ENCODE assay signal across 12 mouse cellular contexts in genomic region chr9:52148831-52149230, GRCm38 (mm10). TPM values are rescaled to one million over a fixed set of nuclear protein-coding genes. Genes with fewer than 3 reads are reported as not detected.
DNase-seq lines count a peak whose midpoint lies in the region; ATAC-seq lines count a peak whose summit lies in the region.
"Had no signal": no experiment of that assay in that cellular context is flagged by ENCODE, and none has a peak within 500 bp of the region (broad histone marks: within the 10 kb centered on the region; RNA-seq: fewer than 3 reads in every experiment).

No protein-coding gene starts in this region.

- ATAC-seq in hindbrain, embryonic 11.5 days (ENCODE audit: low FRiP score), result peak; percentile 18; the same call in 1 of the 2 replicates
- no peak; the same call in 1 of the 2 replicates for ATAC-seq in midbrain, embryonic 13.5 days
- ATAC-seq in megakaryocyte-erythroid progenitor cell, adult 5-6 weeks (replicated peaks; ENCODE audit: low FRiP score, low TSS enrichment, poor library complexity, severe bottlenecking), result no peak
- ATAC-seq: activated CD4-positive, CD25-positive, alpha-beta regulatory T cell, adult 4 months had no signal

- peak overlapping the region; percentile 76 for H3K27ac ChIP-seq in embryonic facial prominence, embryonic 10.5 days (replicated peaks)
- peak overlapping the region; percentile 85 for H3K27ac ChIP-seq in hindbrain, embryonic 11.5 days (ENCODE audit: low read depth, low read length)
- H3K27ac ChIP-seq in midbrain, embryonic 13.5 days, result peak overlapping the region; percentile 87
- H3K27ac ChIP-seq: liver, embryonic 13.5 days; macrophage had no signal

- DNase-seq in embryo, embryonic 10.5 days (ENCODE audit: low spot score), result peak; percentile 19
- DNase-seq in embryo, embryonic 10 days (ENCODE audit: low spot score), result no peak
- no peak for DNase-seq in embryonic facial prominence, embryonic 10.5 days (ENCODE audit: low spot score)
- no peak for DNase-seq in hindbrain, embryonic 11.5 days (ENCODE audit: low spot score)
- no peak for DNase-seq in thymus, adult 18-20 months
- DNase-seq in cerebellum, postnatal 4 days (ENCODE audit: low spot score in 2 of 2), result no peak
- DNase-seq: liver, embryonic 13.5 days; thymus, adult 2 months had no signal

- peak overlapping the region; percentile 50; the same call in 1 of the 2 replicates for H3K9ac ChIP-seq in hindbrain, embryonic 11.5 days (ENCODE audit: low read depth, low read length)
- H3K9ac ChIP-seq in midbrain, embryonic 13.5 days (replicated peaks), result peak overlapping the region; percentile 69
- H3K9ac ChIP-seq: liver, embryonic 13.5 days had no signal

- no peaks in the 10 kb centered on the region for H3K27me3 ChIP-seq in embryonic facial prominence, embryonic 10.5 days (replicated peaks; ENCODE audit: low read depth, poor library complexity, severe bottlenecking)
- H3K27me3 ChIP-seq in hindbrain, embryonic 11.5 days (ENCODE audit: control insufficient read depth, insufficient read depth, low read length), result no peaks in the 10 kb centered on the region
- no peaks in the 10 kb centered on the region for H3K27me3 ChIP-seq in midbrain, embryonic 13.5 days
- H3K27me3 ChIP-seq: liver, embryonic 13.5 days had no signal

- H3K9me3 ChIP-seq in embryonic facial prominence, embryonic 10.5 days, result no peaks in the 10 kb centered on the region
- no peaks in the 10 kb centered on the region for H3K9me3 ChIP-seq in hindbrain, embryonic 11.5 days (ENCODE audit: control insufficient read depth, low read length)
- H3K9me3 ChIP-seq in midbrain, embryonic 13.5 days, result no peaks in the 10 kb centered on the region
- H3K9me3 ChIP-seq: liver, embryonic 13.5 days had no signal

- H3K4me1 ChIP-seq in embryonic facial prominence, embryonic 10.5 days, result peaks cover 24% of the 10 kb centered on the region
- H3K4me1 ChIP-seq in hindbrain, embryonic 11.5 days (replicated peaks; ENCODE audit: control insufficient read depth, insufficient read depth, low read length), result no peaks in the 10 kb centered on the region; the same call in 1 of the 2 replicates
- peaks cover 75% of the 10 kb centered on the region for H3K4me1 ChIP-seq in midbrain, embryonic 13.5 days (replicated peaks)
- H3K4me1 ChIP-seq: liver, embryonic 13.5 days had no signal

- 80% methylated on average over 4 of the region's 4 CpGs for WGBS in embryonic facial prominence, embryonic 10.5 days
- 48% methylated on average over 4 of the region's 4 CpGs for WGBS in hindbrain, embryonic 11.5 days
- 8% methylated on average over 4 of the region's 4 CpGs for WGBS in midbrain, embryonic 13.5 days

- peaks cover 4% of the 10 kb centered on the region for H3K36me3 ChIP-seq in embryonic facial prominence, embryonic 10.5 days (replicated peaks)
- peaks cover 2% of the 10 kb centered on the region; the same call in 1 of the 2 replicates for H3K36me3 ChIP-seq in hindbrain, embryonic 11.5 days (ENCODE audit: control insufficient read depth, insufficient read depth, low read length)
- peaks cover 5% of the 10 kb centered on the region for H3K36me3 ChIP-seq in midbrain, embryonic 13.5 days
- H3K36me3 ChIP-seq: liver, embryonic 13.5 days had no signal

- peak overlapping the region; percentile 39 for H3K4me2 ChIP-seq in hindbrain, embryonic 11.5 days (replicated peaks; ENCODE audit: low read depth, low read length)
- peak overlapping the region; percentile 48 for H3K4me2 ChIP-seq in midbrain, embryonic 13.5 days (replicated peaks)
- H3K4me2 ChIP-seq: liver, embryonic 13.5 days had no signal

- peak overlapping the region; percentile 46 for H3K4me3 ChIP-seq in embryonic facial prominence, embryonic 10.5 days
- H3K4me3 ChIP-seq in hindbrain, embryonic 11.5 days (ENCODE audit: low read depth, low read length), result peak overlapping the region; percentile 35
- H3K4me3 ChIP-seq in midbrain, embryonic 13.5 days (replicated peaks), result peak overlapping the region; percentile 42
- H3K4me3 ChIP-seq: liver, embryonic 13.5 days had no signal

RNA-seq across cellular contexts. Expression of gene Zc3h12c, which starts 19.5 kb away (rescaled TPM):
- 3.8 and 4.4 TPM in 2 replicates for polyA plus RNA-seq in embryonic facial prominence, embryonic 10.5 days (2016; fragmentation: Nextera tagmentation; extraction: Ambion mirVana)
- 12.6 and 16.2 TPM in 2 replicates for polyA plus RNA-seq in hindbrain, embryonic 11.5 days (2014; fragmentation: Nextera tagmentation; extraction: Ambion mirVana)
- 10.8 and 10.9 TPM in 2 replicates for polyA plus RNA-seq in midbrain, embryonic 13.5 days (2015; fragmentation: Nextera tagmentation; extraction: Ambion mirVana)
- 1.5 and 2.6 TPM in 2 replicates for total RNA-seq in megakaryocyte-erythroid progenitor cell, adult 5-6 weeks (2014; fragmentation: Nextera tagmentation)
- 2.2 and 3.5 TPM in 2 replicates for total RNA-seq in megakaryocyte-erythroid progenitor cell, adult 5-6 weeks (2017)
